ENCODE assay signal across 9 mouse cellular contexts in genomic region chr8:71561401-71561800, GRCm38 (mm10). TPM values are rescaled to one million over a fixed set of nuclear protein-coding genes. Genes with fewer than 3 reads are reported as not detected.
A peak's percentile ranks its signal among the peaks of the same experiment; 100 is the strongest.
DNase-seq lines count a peak whose midpoint lies in the region; TF ChIP-seq lines count a peak whose summit lies in the region.
"Had no signal": no experiment of that assay in that cellular context is flagged by ENCODE, and none has a peak within 500 bp of the region (broad histone marks: within the 10 kb centered on the region; RNA-seq: fewer than 3 reads in every experiment).

No protein-coding gene starts in this region.

- DNase-seq in cerebellum, adult 9-11 months, result peak; percentile 57
- no peak for DNase-seq in cerebellum, adult 11 months
- DNase-seq in urinary bladder, postnatal 25 days (ENCODE audit: low spot score), result peak; percentile 45
- no peak for DNase-seq in urinary bladder, adult 2 months (ENCODE audit: low spot score)
- peak; percentile 82 for DNase-seq in embryonic facial prominence, embryonic 10.5 days (ENCODE audit: low spot score)
- peak; percentile 58 for DNase-seq in hindlimb bud, embryonic 11.5 days (ENCODE audit: extremely low spot score, low read depth, low spot score)
- peak; percentile 67 for DNase-seq in lung, adult 2 months
- DNase-seq in skeletal muscle tissue, adult 2 months (ENCODE audit: low read depth, low spot score), result peak; percentile 59

- peaks cover 97% of the 10 kb centered on the region for H3K27me3 ChIP-seq in embryonic facial prominence, embryonic 10.5 days (replicated peaks; ENCODE audit: low read depth, poor library complexity, severe bottlenecking)

- H3K27ac ChIP-seq in embryonic facial prominence, embryonic 10.5 days (replicated peaks), result no peak overlapping the region
- H3K27ac ChIP-seq: limb, embryonic 15.5 days had no signal

- H3K36me3 ChIP-seq in embryonic facial prominence, embryonic 10.5 days (replicated peaks), result no peaks in the 10 kb centered on the region
- H3K36me3 ChIP-seq: limb, embryonic 15.5 days had no signal

- peaks cover 25% of the 10 kb centered on the region for H3K4me1 ChIP-seq in embryonic facial prominence, embryonic 10.5 days
- peaks cover 6% of the 10 kb centered on the region; the same call in 1 of the 2 replicates for H3K4me1 ChIP-seq in lung, adult 2 months (ENCODE audit: control insufficient read depth, insufficient read depth, low read length)

- WGBS in embryonic facial prominence, embryonic 10.5 days, result 3% methylated on average over 15 of the region's 15 CpGs
- WGBS in lung, adult 2 months, result 6% methylated on average over 15 of the region's 15 CpGs

- H3K9me3 ChIP-seq in embryonic facial prominence, embryonic 10.5 days, result peaks cover 8% of the 10 kb centered on the region
- H3K9me3 ChIP-seq: limb, embryonic 15.5 days had no signal

- H3K4me3 ChIP-seq in embryonic facial prominence, embryonic 10.5 days, result no peak overlapping the region
- H3K4me3 ChIP-seq in lung, adult 2 months (replicated peaks; ENCODE audit: extremely low read depth, low read depth, low read length), result no peak overlapping the region
- H3K4me3 ChIP-seq: limb, embryonic 15.5 days had no signal

- TF ChIP-seq POLR2A in lung, adult 2 months (IDR thresholded peaks at IDR 0.05; ENCODE audit: borderline replicate concordance, extremely low read depth, low read depth, low read length), result no peak

- peak; percentile 99 for TF ChIP-seq CTCF in lung, adult 2 months (IDR thresholded peaks at IDR 0.05; ENCODE audit: insufficient read depth, low read length)

RNA-seq across cellular contexts. Expression of gene Tmem221, which starts 2.7 kb away (rescaled TPM):
- polyA plus RNA-seq in urinary bladder, adult 2 months (2012; rRNA removed), result 2.3 and 3.0 TPM in 2 replicates
- polyA plus RNA-seq in embryonic facial prominence, embryonic 10.5 days (2016; fragmentation: Nextera tagmentation; extraction: Ambion mirVana), result 0.52 and 0.54 TPM in 2 replicates
- 18.5 and 25.2 TPM in 2 replicates for polyA plus RNA-seq in lung, adult 2 months (2012; rRNA removed)

RNA-seq across cellular contexts. Expression of gene Nxnl1, which starts 5.0 kb away (rescaled TPM):
- polyA plus RNA-seq in urinary bladder, adult 2 months (2012; rRNA removed), result 0.01 and 0.04 TPM in 2 replicates
- 0.15 TPM in 1 of 2 replicates, not detected in the other for polyA plus RNA-seq in embryonic facial prominence, embryonic 10.5 days (2016; fragmentation: Nextera tagmentation; extraction: Ambion mirVana)
- 0.09 TPM in 1 of 2 replicates, not detected in the other for polyA plus RNA-seq in lung, adult 2 months (2012; rRNA removed)

RNA-seq across cellular contexts. Expression of gene Slc27a1, which starts 7.3 kb away (rescaled TPM):
- polyA plus RNA-seq in urinary bladder, adult 2 months (2012; rRNA removed), result 57.3 and 63.8 TPM in 2 replicates
- polyA plus RNA-seq in embryonic facial prominence, embryonic 10.5 days (2016; fragmentation: Nextera tagmentation; extraction: Ambion mirVana), result 21.8 and 30.7 TPM in 2 replicates
- 73.5 and 101 TPM in 2 replicates for polyA plus RNA-seq in lung, adult 2 months (2012; rRNA removed)

RNA-seq across cellular contexts. Expression of gene Mvb12a, which starts 18.7 kb away (rescaled TPM):
- polyA plus RNA-seq in urinary bladder, adult 2 months (2012; rRNA removed), result 96.1 and 115 TPM in 2 replicates
- 76.9 and 80.7 TPM in 2 replicates for polyA plus RNA-seq in embryonic facial prominence, embryonic 10.5 days (2016; fragmentation: Nextera tagmentation; extraction: Ambion mirVana)
- polyA plus RNA-seq in lung, adult 2 months (2012; rRNA removed), result 131 and 132 TPM in 2 replicates

RNA-seq across cellular contexts. Expression of gene Bst2, which starts 24.1 kb away (rescaled TPM):
- polyA plus RNA-seq in urinary bladder, adult 2 months (2012; rRNA removed), result 110 and 117 TPM in 2 replicates
- polyA plus RNA-seq in embryonic facial prominence, embryonic 10.5 days (2016; fragmentation: Nextera tagmentation; extraction: Ambion mirVana), result 5.8 and 7.2 TPM in 2 replicates
- polyA plus RNA-seq in lung, adult 2 months (2012; rRNA removed), result 437 and 505 TPM in 2 replicates

Comparison
In these comparisons a context has a peak if more than half of its experiments do, and no peak if none do; other contexts are left out.
1. DNase-seq: peak in cerebellum, adult 9-11 months (single experiment), urinary bladder, postnatal 25 days (single experiment), embryonic facial prominence, embryonic 10.5 days (single experiment), hindlimb bud, embryonic 11.5 days (single experiment), lung, adult 2 months (single experiment) and skeletal muscle tissue, adult 2 months (single experiment); none in cerebellum, adult 11 months (single experiment) and urinary bladder, adult 2 months (single experiment).